In the genomic region with DNA sequence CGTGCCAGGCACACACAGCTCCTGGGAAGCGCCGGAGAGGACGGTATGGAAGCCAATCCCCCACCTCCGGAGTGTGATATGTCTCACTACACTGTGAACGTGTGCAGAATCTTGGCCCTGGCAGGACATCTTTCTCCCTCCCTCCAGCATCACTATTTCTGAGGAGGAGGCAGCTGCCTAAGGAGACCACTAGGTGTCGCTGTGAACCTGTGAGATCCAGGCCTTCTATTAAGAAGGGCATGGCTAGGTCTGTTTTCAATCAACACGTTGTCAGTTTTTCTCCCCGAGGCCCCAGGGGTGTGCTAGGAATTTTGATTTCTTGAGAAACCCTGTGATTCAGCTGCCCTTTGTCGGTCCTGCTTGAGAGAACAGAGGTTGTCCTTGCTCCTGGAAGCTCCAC, we compare ENCODE assay signal across 8 mouse cellular contexts.
A peak's percentile ranks its signal among the peaks of the same experiment; 100 is the strongest.
DNase-seq lines count a peak whose midpoint lies in the region; ATAC-seq lines count a peak whose summit lies in the region.

No protein-coding gene starts in this region.

- H3K36me3 ChIP-seq in hindbrain, embryonic 10.5 days: no peaks in the 10 kb centered on the region

- peak; percentile 67 for ATAC-seq in frontal cortex, adult (ENCODE audit: low TSS enrichment)

- peak; percentile 84 for DNase-seq in R1 (ENCODE audit: low read depth, low spot score)
- peak; percentile 81 for DNase-seq in cerebellum, adult 9-10 months
- peak; percentile 78 for DNase-seq in hindbrain, embryonic 10.5 days (ENCODE audit: low spot score)
- DNase-seq in layer of hippocampus, adult 8-10 months (ENCODE audit: low spot score in 2 of 2): peak; percentile 61 to 77
- DNase-seq in lung, postnatal 10 days: peak; percentile 89
- peak; percentile 94 for DNase-seq in retina, embryonic 14.5 days (ENCODE audit: low spot score)
- peak; percentile 80 for DNase-seq in thymus, postnatal 4 days

- 5% methylated on average over 10 of the region's 10 CpGs for WGBS in hindbrain, embryonic 10.5 days

- H3K27me3 ChIP-seq in hindbrain, embryonic 10.5 days (ENCODE audit: insufficient read depth, poor library complexity, severe bottlenecking): peaks cover 29% of the 10 kb centered on the region

- H3K9me3 ChIP-seq in hindbrain, embryonic 10.5 days: 0 out of 2 replicates have a peak, but pooled peaks cover 4% of the 10 kb centered on the region

- H3K27ac ChIP-seq in hindbrain, embryonic 10.5 days: peak overlapping the region; percentile 71

- H3K4me1 ChIP-seq in hindbrain, embryonic 10.5 days (replicated peaks): peaks cover 18% of the 10 kb centered on the region

- H3K4me3 ChIP-seq in hindbrain, embryonic 10.5 days: no peak overlapping the region
